Mouse (Mus musculus): ENCODE data around the gene Chrm1.
"Not testable (repeated sequence)": the region's sequence is repeated elsewhere in the genome, so short reads cannot be mapped to it uniquely, and the experiment has no call there.

Chrm1 gene

DNA sequence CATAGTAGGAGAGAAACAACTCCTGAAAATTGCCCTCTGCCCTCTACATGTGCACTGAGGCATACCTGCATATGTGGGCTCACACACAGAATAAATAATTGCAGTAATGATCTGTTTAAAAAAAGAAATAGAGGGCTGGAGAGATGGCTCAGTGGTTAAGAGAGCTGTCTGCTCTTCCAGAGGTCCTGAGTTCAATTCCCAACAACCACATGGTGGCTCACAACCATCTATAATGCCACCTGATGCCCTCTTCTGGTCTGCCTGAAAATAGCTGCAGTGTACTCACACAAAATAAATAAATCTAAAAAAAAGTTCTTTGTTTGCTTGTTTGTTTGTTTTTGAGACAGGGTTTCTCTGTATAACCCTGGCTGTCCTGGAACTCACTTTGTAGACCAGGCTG, 55.4 kb downstream of the Chrm1 start:
- not testable (repeated sequence) for DNase-seq

DNA sequence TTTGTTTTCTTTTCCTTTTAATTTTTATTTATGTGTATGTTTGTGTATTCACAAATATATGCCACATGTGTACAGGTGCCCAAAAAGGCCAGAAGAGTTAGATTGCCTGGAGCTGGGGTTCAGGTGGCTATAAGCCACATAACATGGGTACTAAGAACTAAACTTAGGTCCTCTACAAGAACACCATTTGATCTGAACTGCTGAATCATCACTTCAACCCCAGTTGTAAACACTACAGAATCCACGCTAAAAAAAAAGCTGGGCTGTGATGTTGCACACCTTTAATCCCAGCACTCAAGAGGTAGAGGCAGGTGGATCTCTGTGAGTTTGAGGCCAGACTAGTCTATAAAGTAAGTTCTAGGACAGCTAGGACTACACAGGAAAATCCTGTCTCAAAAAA, 57.8 kb downstream of the Chrm1 start:
- no peak for DNase-seq

DNA sequence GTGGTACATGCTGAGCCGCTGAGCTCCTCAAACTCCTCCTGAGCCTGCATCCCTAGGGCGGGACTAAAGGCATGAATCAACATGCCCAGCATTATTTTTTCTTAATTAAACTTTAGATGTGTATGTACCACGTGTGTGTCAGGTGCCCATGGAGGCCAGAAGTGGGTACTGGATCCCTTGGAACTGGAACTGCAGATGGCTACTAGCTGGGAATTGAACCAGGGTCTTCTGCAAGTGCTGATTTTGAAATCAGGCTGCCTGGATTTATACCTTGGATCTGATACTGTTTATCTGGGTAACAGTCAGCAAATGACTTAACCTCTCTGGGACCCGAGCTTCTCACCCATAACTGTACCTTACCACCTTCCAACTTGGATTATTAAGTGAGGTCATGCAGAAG, 58.4 kb downstream of the Chrm1 start:
- DNase-seq: no peak

DNA sequence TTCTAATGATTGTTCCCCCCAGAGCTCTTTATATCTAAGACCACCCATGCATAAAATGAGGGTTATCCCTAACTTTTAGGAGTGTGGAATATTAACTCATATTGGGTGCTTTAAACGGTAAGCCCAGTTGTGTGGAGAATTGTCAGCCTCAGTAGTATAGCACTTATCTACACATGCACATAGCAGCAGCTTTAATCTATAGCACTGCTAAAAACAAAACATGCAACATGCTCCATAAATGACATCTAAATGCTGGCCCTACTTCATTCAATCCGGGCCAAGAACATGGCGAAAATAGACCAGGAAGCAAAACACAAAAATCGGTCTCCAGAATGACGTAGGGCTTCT, 58.9 kb downstream of the Chrm1 start:
- DNase-seq: no peak

DNA sequence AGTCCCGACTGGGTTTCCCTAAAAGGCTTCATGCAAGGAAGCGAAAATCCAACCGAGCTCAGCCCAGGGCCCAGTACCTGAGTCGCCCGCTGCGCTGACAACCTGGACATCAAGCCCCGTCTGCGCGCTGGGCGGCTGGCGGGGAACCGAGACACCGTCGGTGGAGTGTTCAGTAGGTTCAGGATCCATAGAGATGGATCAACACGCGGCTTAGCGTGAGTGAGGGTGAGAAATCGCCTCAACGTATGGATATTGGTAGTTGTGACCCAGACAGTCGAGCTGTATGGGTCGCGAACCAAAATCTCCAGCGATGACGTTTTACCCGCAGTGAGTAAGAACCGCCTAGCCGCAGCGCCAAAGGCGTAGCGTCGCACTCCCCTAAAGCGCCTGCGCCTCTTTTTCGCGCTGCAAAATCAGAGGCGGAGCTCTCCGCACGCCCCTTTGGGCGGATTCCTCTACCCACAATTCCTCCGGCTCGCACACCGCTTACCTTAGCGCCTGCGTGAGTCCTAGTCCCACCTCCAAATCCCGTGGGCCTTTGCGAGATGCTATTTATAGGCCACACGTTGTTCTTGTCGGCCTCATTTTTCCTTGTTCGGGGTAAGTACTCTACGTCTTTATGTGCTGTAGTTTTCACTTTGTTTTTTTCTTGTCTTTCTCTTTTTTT, 59.5 kb downstream of the Chrm1 start, which contains the start of gene Slc3a2:
Gene Slc3a2, minus strand, starts transcription at position 463 of the 667 bp plus-strand sequence.
- peak; percentile 98 for DNase-seq

DNA sequence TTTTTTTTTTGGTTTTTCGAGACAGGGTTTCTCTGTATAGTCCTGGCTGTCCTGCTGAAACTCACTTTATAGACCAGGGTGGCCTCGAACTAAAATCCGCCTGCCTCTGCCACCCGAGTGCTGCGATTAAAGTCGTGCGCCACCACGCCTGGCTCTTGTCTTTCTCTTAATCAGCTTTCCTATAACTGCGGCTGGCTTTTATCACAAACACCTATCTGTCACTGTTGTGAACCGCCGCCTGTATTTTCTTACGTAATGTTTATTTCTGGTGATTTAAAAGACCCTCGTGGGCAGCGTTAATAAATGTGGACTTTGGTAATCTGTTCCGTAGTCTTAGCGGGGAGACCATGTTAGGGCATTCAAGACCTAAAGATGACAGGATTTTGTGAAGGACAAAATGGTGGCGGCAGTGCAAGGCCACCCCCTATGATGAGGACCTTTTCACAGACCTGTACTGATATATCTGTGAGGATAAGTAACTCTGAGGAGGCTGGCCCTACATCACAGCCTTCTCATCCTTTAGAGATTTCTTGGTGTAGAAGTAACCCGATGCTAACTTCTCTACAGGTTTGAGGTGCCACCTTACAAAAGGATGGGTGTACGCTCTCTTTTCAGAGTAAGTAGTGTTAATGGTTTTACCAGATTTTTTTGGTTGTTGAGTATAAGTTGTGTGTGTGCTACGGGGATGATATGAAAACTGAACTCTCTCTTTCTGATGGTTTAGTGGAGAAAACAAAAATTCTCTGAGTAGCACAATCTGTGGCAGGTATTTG, 60.2 kb downstream of the Chrm1 start:
- no peak for DNase-seq

DNA sequence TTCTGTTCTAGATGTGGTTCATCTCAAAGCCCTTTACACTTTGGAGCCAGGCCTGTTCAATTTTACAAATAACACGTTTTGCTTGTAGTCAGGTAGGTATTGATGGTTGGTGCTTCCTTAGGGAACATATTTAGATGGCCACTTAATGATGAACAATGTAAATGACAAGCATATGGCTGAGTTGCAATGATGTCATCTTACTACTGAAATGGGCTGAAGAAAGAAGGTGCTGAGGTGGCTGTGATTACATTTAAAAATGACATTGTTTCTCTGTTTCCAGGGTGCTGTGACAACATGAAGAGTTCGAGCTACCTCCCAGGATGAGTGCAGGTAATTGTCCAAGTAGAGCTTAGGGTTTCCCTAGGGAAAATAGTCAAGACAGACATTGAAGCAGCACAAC, 60.8 kb downstream of the Chrm1 start:
- DNase-seq: no peak

DNA sequence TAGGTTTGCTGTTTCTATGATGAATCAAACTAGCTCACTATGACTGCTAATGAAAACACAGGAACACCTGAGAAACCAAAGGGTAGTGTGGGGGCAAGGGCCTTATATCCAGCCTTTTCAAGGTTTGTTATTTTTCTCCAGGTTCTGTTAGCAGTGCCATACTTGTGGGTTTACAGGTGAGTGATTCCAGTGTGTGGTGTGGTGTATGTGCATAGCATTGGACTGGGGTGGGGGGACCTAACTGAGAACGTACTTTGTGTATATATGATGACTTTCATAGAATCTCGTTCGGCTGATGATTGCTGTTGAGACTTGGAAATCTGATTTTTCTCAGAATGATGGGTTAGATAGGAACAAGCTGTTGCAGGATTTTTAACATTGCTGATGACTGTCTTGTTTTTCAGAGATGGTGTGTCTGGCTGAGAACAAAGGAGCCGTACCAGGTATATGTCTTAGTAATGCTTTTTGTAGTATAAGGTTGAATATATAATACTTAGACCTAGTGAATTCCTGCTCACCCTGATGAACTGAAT, 61.6 kb downstream of the Chrm1 start:
- no peak for DNase-seq

DNA sequence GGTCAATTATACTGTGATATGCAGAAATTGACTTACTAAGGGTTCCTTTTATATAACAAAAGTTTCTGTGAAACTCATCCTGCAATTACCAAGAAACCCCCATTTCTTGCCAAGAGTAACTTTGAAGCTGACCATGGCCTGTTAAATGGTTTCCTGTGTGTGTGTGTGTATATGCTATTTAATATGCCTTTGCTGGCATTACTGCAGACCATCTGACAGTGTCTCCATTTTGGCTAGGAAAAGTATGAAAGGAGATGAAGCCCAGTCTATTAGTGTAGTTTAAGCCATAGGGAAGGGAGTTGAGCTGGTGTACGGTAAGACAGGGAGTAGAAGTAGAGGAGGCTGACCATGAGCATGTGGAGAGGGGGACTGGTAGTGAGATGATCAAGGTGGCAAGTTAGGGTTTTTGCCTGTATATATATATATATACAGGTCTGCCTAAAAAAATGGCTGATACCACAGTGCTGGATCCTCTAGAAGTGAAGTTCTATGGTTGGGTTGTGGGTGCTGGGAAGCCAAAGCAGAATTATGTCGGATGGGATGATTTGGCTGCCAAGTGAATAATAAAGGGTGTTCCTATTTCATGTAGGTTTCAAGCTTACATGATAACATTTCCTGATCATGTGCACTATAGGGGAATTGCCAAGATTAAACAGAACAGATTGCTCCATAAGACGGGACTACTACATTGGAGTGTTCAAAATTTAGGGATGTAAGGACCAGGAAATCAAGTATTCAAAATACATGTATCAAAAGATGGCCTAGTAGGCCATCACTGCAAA, 63.2 kb downstream of the Chrm1 start:
- DNase-seq: no peak

DNA sequence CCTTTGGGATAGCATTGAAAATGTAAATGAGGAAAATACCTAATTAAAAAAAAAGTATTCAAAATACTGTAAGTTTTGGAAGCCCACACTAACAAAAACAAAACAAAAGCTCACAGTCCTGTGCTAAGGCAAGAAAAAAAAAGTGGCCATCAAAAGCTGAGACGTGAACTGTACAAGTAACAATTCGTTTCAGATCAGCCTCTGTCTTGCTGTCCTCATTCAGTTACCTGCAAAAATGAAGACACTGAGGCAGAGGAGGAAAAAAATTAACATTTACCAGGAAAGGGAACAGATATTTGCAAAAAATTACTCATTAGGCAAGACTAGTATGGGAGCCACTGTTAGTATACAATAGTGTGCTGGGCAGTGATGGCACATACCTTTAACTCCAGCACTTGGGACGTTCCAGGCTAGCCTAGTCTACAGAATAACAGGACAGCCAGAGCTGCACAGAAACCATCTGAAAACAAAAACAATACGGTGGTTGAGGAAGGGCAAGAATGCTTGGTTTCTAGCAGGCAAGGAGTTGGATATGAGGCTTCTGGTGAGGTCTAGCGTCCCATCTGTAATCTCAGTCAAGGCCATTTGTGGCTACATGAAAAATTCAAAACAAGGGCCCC, 64.0 kb downstream of the Chrm1 start:
- DNase-seq: no peak

DNA sequence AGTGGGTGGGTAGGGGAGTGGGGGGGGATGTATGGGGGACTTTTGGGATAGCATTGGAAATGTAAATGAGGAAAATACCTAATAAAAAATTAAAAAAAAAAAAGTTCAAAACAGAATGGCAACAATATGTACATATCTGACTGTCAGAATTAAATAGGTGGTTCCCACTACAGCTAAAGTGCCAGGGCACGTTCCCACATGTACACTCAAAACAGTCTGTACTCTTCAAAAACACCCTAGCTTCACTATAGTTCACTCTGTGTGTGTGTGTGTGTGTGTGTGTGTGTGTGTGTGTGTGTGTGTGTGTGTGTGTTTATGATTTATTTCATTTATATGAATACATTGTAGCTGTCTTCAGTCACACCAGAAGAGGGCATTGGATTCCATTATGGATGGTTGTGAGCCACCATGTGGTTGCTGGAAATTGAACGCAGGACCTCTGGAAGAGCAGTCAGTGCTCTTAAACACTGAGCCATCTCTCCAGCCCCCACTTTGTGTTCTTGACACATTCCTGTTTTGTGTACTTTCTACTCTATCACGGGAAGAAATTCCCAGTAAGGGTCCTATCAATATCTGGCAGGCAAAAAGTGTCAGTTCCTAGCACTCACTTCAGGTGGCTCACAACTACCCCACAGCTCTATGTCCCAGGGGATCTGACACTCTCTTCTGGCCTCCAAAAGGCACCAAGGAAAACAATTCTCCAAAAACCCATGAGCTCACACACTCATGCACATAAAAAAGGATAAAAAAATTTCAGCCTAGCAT, 64.9 kb downstream of the Chrm1 start:
- not testable (repeated sequence) for DNase-seq
